ENCODE assay signal across 8 mouse cellular contexts in genomic region chr11:3894406-3895281, GRCm38 (mm10). TPM values are rescaled to one million over a fixed set of nuclear protein-coding genes. Genes with fewer than 3 reads are reported as not detected.
DNase-seq lines count a peak whose midpoint lies in the region; ATAC-seq lines count a peak whose summit lies in the region.

Gene 4921536K21Rik (minus strand): TSS chr11:3895098.
Gene Dusp18 (plus strand): TSS chr11:3895240.

- peak within 1 kb of the TSS; percentile 83 for H3K4me2 ChIP-seq in hindbrain, embryonic 15.5 days

- H3K36me3 ChIP-seq in hindbrain, embryonic 15.5 days: peaks cover 14% of the 10 kb centered on the region

- H3K27ac ChIP-seq in hindbrain, embryonic 15.5 days (replicated peaks): peak within 1 kb of the TSS; percentile 77

- peaks cover 17% of the 10 kb centered on the region for H3K4me1 ChIP-seq in hindbrain, embryonic 15.5 days (replicated peaks)

- peak within 1 kb of the TSS; percentile 49 for H3K4me3 ChIP-seq in hindbrain, embryonic 15.5 days

- H3K27me3 ChIP-seq in hindbrain, embryonic 15.5 days: no peaks in the 10 kb centered on the region

- WGBS in hindbrain, embryonic 15.5 days: 1% methylated on average over 46 of the region's 46 CpGs

- peak within 1 kb of the TSS; percentile 48 for H3K9ac ChIP-seq in hindbrain, embryonic 15.5 days

- ATAC-seq in hindbrain, embryonic 15.5 days (ENCODE audit: low FRiP score, low read depth): peak; percentile 99

- DNase-seq in WW6 (ENCODE audit: low read depth, low spot score): peak; percentile 94
- peak; percentile 67 to 71 for DNase-seq in cerebellum, postnatal 36 days
- peak; percentile 97 to 99 for DNase-seq in frontal cortex, postnatal 36 days (ENCODE audit: low spot score in 2 of 2)
- peak; percentile 96 to 97 for DNase-seq in layer of hippocampus, postnatal 36 days
- peak; percentile 96 for DNase-seq in lung, postnatal 25 days (ENCODE audit: low spot score)
- DNase-seq in retina, embryonic 14.5 days (ENCODE audit: low spot score): peak; percentile 95
- peak; percentile 83 to 86 for DNase-seq in thymus, postnatal 36 days

- H3K9me3 ChIP-seq in hindbrain, embryonic 15.5 days: no peaks in the 10 kb centered on the region

RNA-seq across cellular contexts. Expression of gene 4921536K21Rik, which starts in this region (rescaled TPM):
- 0.43 and 0.53 TPM in 2 replicates for polyA plus RNA-seq in hindbrain, embryonic 15.5 days (2015; fragmentation: Nextera tagmentation; extraction: Ambion mirVana)
- under 1 TPM; 0.55 to 0.56 TPM for total RNA-seq in layer of hippocampus, postnatal 36 days (2021)

RNA-seq across cellular contexts. Expression of gene Dusp18, which starts in this region (rescaled TPM):
- 28.4 and 33.1 TPM in 2 replicates for polyA plus RNA-seq in hindbrain, embryonic 15.5 days (2015; fragmentation: Nextera tagmentation; extraction: Ambion mirVana)
- 10 to 100 TPM; 24.1 to 26.7 TPM for total RNA-seq in layer of hippocampus, postnatal 36 days (2021)

Comparison
In these comparisons a context has a peak if more than half of its experiments do, and no peak if none do; other contexts are left out.
1. Peak in every context shown above with its lines: DNase-seq, ATAC-seq, H3K4me3 ChIP-seq and H3K27ac ChIP-seq.